Mouse (Mus musculus): ENCODE results near the gene Pdpk1.

DNA sequence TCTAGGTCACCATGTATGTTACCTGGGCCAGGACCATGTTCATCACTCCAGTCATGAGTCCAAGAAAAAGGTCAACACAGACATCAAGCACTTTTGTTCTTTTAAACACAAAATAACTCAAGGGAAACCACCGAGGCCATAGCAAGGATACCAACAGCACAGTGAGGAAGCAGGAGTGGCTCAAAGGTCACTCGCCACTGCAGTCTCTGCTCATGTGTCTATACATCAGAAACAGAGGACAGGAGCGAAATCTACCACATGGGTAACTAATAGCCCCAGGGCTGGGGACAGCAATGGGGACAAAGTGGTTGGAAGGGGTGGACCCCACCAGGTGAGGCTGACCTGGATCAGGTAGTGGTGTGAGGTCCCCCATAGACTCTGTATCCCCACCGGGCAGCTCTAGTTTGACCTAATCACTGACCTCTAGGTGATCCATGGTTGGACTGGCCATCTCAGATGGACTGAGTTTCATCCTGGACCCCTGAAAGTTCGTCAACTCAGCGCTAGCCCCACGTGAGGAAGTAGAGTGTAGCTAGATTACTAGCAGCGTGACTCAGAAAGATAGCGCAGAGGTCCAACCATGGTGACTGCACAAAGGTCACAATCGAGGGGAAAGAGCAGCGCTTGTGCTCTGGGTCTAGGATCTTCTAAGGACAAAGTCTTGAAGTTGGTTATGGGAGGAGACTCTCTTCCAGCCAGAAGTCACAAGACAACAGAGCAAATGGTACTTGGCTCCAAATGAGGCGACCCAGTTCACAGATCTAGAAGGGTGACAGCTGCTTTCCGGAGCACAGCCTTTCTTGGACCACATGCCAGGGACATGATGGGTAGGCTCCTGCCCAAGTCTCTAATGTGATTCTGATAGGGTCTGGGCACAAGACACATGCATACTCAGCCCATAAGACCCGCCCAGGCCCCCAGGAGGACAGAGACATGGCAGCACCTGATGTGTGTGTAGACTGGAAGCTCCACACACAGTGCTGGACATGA lies 93.8 kb downstream of the Pdpk1 start:
- TF ChIP-seq CTCF (IDR thresholded peaks at IDR 0.05; ENCODE audit: low read depth) (no peak), EP300 (IDR thresholded peaks at IDR 0.05; ENCODE audit: low read depth) (no peak)
